Mouse (Mus musculus): ENCODE results near the gene Sbsn. TPM values are rescaled to one million over a fixed set of nuclear protein-coding genes. Genes with fewer than 3 reads are reported as not detected.

The Sbsn gene
- polyA plus RNA-seq, 1 experiment from 2014 or later, result 1.0 TPM

GRCm38 (mm10) chr7:30765173-30765572 lies 13.9 kb downstream of the Sbsn start:
- no peak overlapping the region for H3K9ac ChIP-seq (replicated peaks; ENCODE audit: low read length)
- H3K4me1 ChIP-seq (ENCODE audit: control insufficient read depth, insufficient read depth, low read length), result no peaks in the 10 kb centered on the region
- no peak overlapping the region for H3K4me2 ChIP-seq (ENCODE audit: low read depth, low read length)
- no peak overlapping the region for H3K27ac ChIP-seq (replicated peaks; ENCODE audit: low read depth, low read length)
- no peak overlapping the region for H3K4me3 ChIP-seq (ENCODE audit: low read depth, low read length)
- DNase-seq (ENCODE audit: low spot score) (no peak), ATAC-seq (replicated peaks; ENCODE audit: insufficient number of reproducible peaks, low FRiP score, low TSS enrichment, low read depth) (no peak)
- 37% methylated on average over 11 of the region's 11 CpGs for WGBS
- H3K36me3 ChIP-seq (replicated peaks; ENCODE audit: control insufficient read depth, insufficient read depth, low read depth, low read length), result no peaks in the 10 kb centered on the region
- no peaks in the 10 kb centered on the region for H3K27me3 ChIP-seq (ENCODE audit: control insufficient read depth, insufficient read depth, low read length)
- H3K9me3 ChIP-seq (replicated peaks; ENCODE audit: control insufficient read depth, low read length), result no peaks in the 10 kb centered on the region

GRCm38 (mm10) chr7:30766408-30766807 lies 15.1 kb downstream of the Sbsn start:
- H3K9me3 ChIP-seq (replicated peaks; ENCODE audit: control insufficient read depth, low read length), result no peaks in the 10 kb centered on the region
- 93% methylated on average over 4 of the region's 4 CpGs for WGBS
- ATAC-seq (replicated peaks; ENCODE audit: insufficient number of reproducible peaks, low FRiP score, low TSS enrichment, low read depth), result no peak

GRCm38 (mm10) chr7:30769236-30769635 lies 18.0 kb downstream of the Sbsn start:
- WGBS, result 32% methylated on average over 9 of the region's 9 CpGs
- Histone ChIP-seq H3K4me1 (ENCODE audit: control insufficient read depth, insufficient read depth, low read length) (no peaks in the 10 kb centered on the region), H3K4me3 (ENCODE audit: low read depth, low read length) (no peak overlapping the region), H3K9ac (replicated peaks; ENCODE audit: low read length) (no peak overlapping the region), H3K36me3 (replicated peaks; ENCODE audit: control insufficient read depth, insufficient read depth, low read depth, low read length) (no peaks in the 10 kb centered on the region), H3K9me3 (replicated peaks; ENCODE audit: control insufficient read depth, low read length) (no peaks in the 10 kb centered on the region), H3K4me2 (ENCODE audit: low read depth, low read length) (no peak overlapping the region), H3K27ac (replicated peaks; ENCODE audit: low read depth, low read length) (no peak overlapping the region), H3K27me3 (ENCODE audit: control insufficient read depth, insufficient read depth, low read length) (no peaks in the 10 kb centered on the region)
- DNase-seq (ENCODE audit: low spot score), result no peak
- no peak for ATAC-seq (replicated peaks; ENCODE audit: insufficient number of reproducible peaks, low FRiP score, low TSS enrichment, low read depth)

More at GRCm38 (mm10) chr7:30766408-30766807, 15.1 kb downstream of the Sbsn start:
- Histone ChIP-seq H3K27me3 (ENCODE audit: control insufficient read depth, insufficient read depth, low read length) (no peaks in the 10 kb centered on the region), H3K27ac (replicated peaks; ENCODE audit: low read depth, low read length) (no peak overlapping the region), H3K9ac (replicated peaks; ENCODE audit: low read length) (no peak overlapping the region), H3K36me3 (replicated peaks; ENCODE audit: control insufficient read depth, insufficient read depth, low read depth, low read length) (no peaks in the 10 kb centered on the region), H3K4me3 (ENCODE audit: low read depth, low read length) (no peak overlapping the region), H3K4me1 (ENCODE audit: control insufficient read depth, insufficient read depth, low read length) (no peaks in the 10 kb centered on the region), H3K4me2 (ENCODE audit: low read depth, low read length) (no peak overlapping the region)
- DNase-seq (ENCODE audit: low spot score), result no peak

- no peaks in the 10 kb centered on the region for H3K27me3 ChIP-seq (ENCODE audit: control insufficient read depth, insufficient read depth, low read length)
- no peak overlapping the region for H3K4me2 ChIP-seq (ENCODE audit: low read depth, low read length)
- H3K9me3 ChIP-seq (replicated peaks; ENCODE audit: control insufficient read depth, low read length), result no peaks in the 10 kb centered on the region
- H3K27ac ChIP-seq (replicated peaks; ENCODE audit: low read depth, low read length), result no peak overlapping the region
- H3K4me1 ChIP-seq (ENCODE audit: control insufficient read depth, insufficient read depth, low read length), result no peaks in the 10 kb centered on the region
- no peaks in the 10 kb centered on the region for H3K36me3 ChIP-seq (replicated peaks; ENCODE audit: control insufficient read depth, insufficient read depth, low read depth, low read length)
- H3K4me3 ChIP-seq (ENCODE audit: low read depth, low read length), result no peak overlapping the region
- DNase-seq (ENCODE audit: low spot score), result no peak
- 91% methylated on average over 9 of the region's 9 CpGs for WGBS
- no peak for ATAC-seq (replicated peaks; ENCODE audit: insufficient number of reproducible peaks, low FRiP score, low TSS enrichment, low read depth)
- no peak overlapping the region for H3K9ac ChIP-seq (replicated peaks; ENCODE audit: low read length)
Measured at GRCm38 (mm10) chr7:30776104-30776503, 24.8 kb downstream of the Sbsn start.

GRCm38 (mm10) chr7:30777081-30777579 lies 25.9 kb downstream of the Sbsn start:
- Histone ChIP-seq H3K9ac (replicated peaks; ENCODE audit: low read length) (no peak overlapping the region), H3K36me3 (replicated peaks; ENCODE audit: control insufficient read depth, insufficient read depth, low read depth, low read length) (no peaks in the 10 kb centered on the region), H3K4me3 (ENCODE audit: low read depth, low read length) (no peak overlapping the region), H3K4me2 (ENCODE audit: low read depth, low read length) (no peak overlapping the region), H3K27ac (replicated peaks; ENCODE audit: low read depth, low read length) (no peak overlapping the region), H3K4me1 (ENCODE audit: control insufficient read depth, insufficient read depth, low read length) (no peaks in the 10 kb centered on the region), H3K27me3 (ENCODE audit: control insufficient read depth, insufficient read depth, low read length) (no peaks in the 10 kb centered on the region), H3K9me3 (replicated peaks; ENCODE audit: control insufficient read depth, low read length) (no peaks in the 10 kb centered on the region)
- ATAC-seq (replicated peaks; ENCODE audit: insufficient number of reproducible peaks, low FRiP score, low TSS enrichment, low read depth) (no peak), DNase-seq (ENCODE audit: low spot score) (no peak)
- 44% methylated on average over 7 of the region's 7 CpGs for WGBS

- Histone ChIP-seq H3K36me3 (replicated peaks; ENCODE audit: control insufficient read depth, insufficient read depth, low read depth, low read length) (no peaks in the 10 kb centered on the region), H3K9ac (replicated peaks; ENCODE audit: low read length) (no peak overlapping the region), H3K4me3 (ENCODE audit: low read depth, low read length) (no peak overlapping the region), H3K27me3 (ENCODE audit: control insufficient read depth, insufficient read depth, low read length) (no peaks in the 10 kb centered on the region), H3K4me2 (ENCODE audit: low read depth, low read length) (no peak overlapping the region), H3K9me3 (replicated peaks; ENCODE audit: control insufficient read depth, low read length) (no peaks in the 10 kb centered on the region), H3K4me1 (ENCODE audit: control insufficient read depth, insufficient read depth, low read length) (no peaks in the 10 kb centered on the region), H3K27ac (replicated peaks; ENCODE audit: low read depth, low read length) (no peak overlapping the region)
- DNase-seq (ENCODE audit: low spot score) (no peak), ATAC-seq (replicated peaks; ENCODE audit: insufficient number of reproducible peaks, low FRiP score, low TSS enrichment, low read depth) (no peak)
- WGBS, result 93% methylated on average over 1 of the region's 1 CpGs
Measured at GRCm38 (mm10) chr7:30777911-30778310, 26.6 kb downstream of the Sbsn start.

- H3K36me3 ChIP-seq (replicated peaks; ENCODE audit: control insufficient read depth, insufficient read depth, low read depth, low read length), result no peaks in the 10 kb centered on the region
- no peaks in the 10 kb centered on the region for H3K27me3 ChIP-seq (ENCODE audit: control insufficient read depth, insufficient read depth, low read length)
- no peak overlapping the region for H3K9ac ChIP-seq (replicated peaks; ENCODE audit: low read length)
- H3K27ac ChIP-seq (replicated peaks; ENCODE audit: low read depth, low read length), result no peak overlapping the region
- H3K4me3 ChIP-seq (ENCODE audit: low read depth, low read length), result no peak overlapping the region
- H3K4me2 ChIP-seq (ENCODE audit: low read depth, low read length), result no peak overlapping the region
- H3K9me3 ChIP-seq (replicated peaks; ENCODE audit: control insufficient read depth, low read length), result no peaks in the 10 kb centered on the region
- ATAC-seq (replicated peaks; ENCODE audit: insufficient number of reproducible peaks, low FRiP score, low TSS enrichment, low read depth) (no peak), DNase-seq (ENCODE audit: low spot score) (no peak)
- WGBS, result 66% methylated on average over 4 of the region's 4 CpGs
- H3K4me1 ChIP-seq (ENCODE audit: control insufficient read depth, insufficient read depth, low read length), result no peaks in the 10 kb centered on the region
Measured at GRCm38 (mm10) chr7:30781792-30782191, 30.5 kb downstream of the Sbsn start.

GRCm38 (mm10) chr7:30782658-30783057 lies 31.4 kb downstream of the Sbsn start:
- Histone ChIP-seq H3K9ac (replicated peaks; ENCODE audit: low read length) (no peak overlapping the region), H3K4me1 (ENCODE audit: control insufficient read depth, insufficient read depth, low read length) (no peaks in the 10 kb centered on the region), H3K27ac (replicated peaks; ENCODE audit: low read depth, low read length) (no peak overlapping the region), H3K36me3 (replicated peaks; ENCODE audit: control insufficient read depth, insufficient read depth, low read depth, low read length) (no peaks in the 10 kb centered on the region), H3K4me3 (ENCODE audit: low read depth, low read length) (no peak overlapping the region), H3K4me2 (ENCODE audit: low read depth, low read length) (no peak overlapping the region), H3K27me3 (ENCODE audit: control insufficient read depth, insufficient read depth, low read length) (no peaks in the 10 kb centered on the region), H3K9me3 (replicated peaks; ENCODE audit: control insufficient read depth, low read length) (no peaks in the 10 kb centered on the region)
- DNase-seq (ENCODE audit: low spot score) (no peak), ATAC-seq (replicated peaks; ENCODE audit: insufficient number of reproducible peaks, low FRiP score, low TSS enrichment, low read depth) (no peak)
- 83% methylated on average over 3 of the region's 3 CpGs for WGBS

All from embryonic facial prominence, embryonic 11.5 days (tissue).